Mouse (Mus musculus) liver, embryonic 16.5 days (tissue): ENCODE measurements at regions not wholly inside any gene's neighbourhood (a gene's known extent, or its start where the extent isn't known, plus 50 kb on each side); places are given as distances from the start of the nearest gene placed in this dataset.
A peak's percentile ranks its signal among the peaks of the same experiment; 100 is the strongest.

Experiments used
- ATAC-seq: fragments of 200-750 bp; cut with Nextera tagmentation; 2 replicates; pipeline ENCODE4 v1.8.0; 2017; ENCODE audit warnings: low read depth, mild to moderate bottlenecking, moderate number of reproducible peaks, moderate library complexity
- H3K27ac ChIP-seq: fragments of 300-500 bp; sonication (generic); 2 replicates; pipeline ENCODE4 v1.5.1; 2014; ENCODE audit warnings: mild to moderate bottlenecking, low read length
- H3K27me3 ChIP-seq: fragments of 300-500 bp; sonication (generic); 2 replicates; pipeline ENCODE4 v1.6.1; 2014; ENCODE audit warnings: low read depth, low read length, mixed read lengths; ENCODE audit not compliant: control insufficient read depth, insufficient read depth
- H3K36me3 ChIP-seq: fragments of 300-500 bp; sonication (generic); 2 replicates; pipeline ENCODE4 v1.6.1; 2014; ENCODE audit warnings: mild to moderate bottlenecking; ENCODE audit not compliant: control insufficient read depth, insufficient read depth
- H3K4me1 ChIP-seq: fragments of 300-500 bp; sonication (generic); 2 replicates; pipeline ENCODE4 v1.6.1; 2014; ENCODE audit warnings: low read depth, low read length, mixed read lengths; ENCODE audit not compliant: control insufficient read depth
- H3K4me2 ChIP-seq: fragments of 300-500 bp; sonication (generic); 2 replicates; pipeline ENCODE4 v1.6.1; 2014; ENCODE audit warnings: low read depth, low read length, mixed read lengths
- H3K4me3 ChIP-seq: fragments of 300-500 bp; sonication (generic); 2 replicates; pipeline ENCODE4 v1.5.1; 2014; ENCODE audit warnings: low read depth, mild to moderate bottlenecking, low read length
- H3K9ac ChIP-seq: fragments of 300-500 bp; sonication (generic); 2 replicates; pipeline ENCODE4 v1.6.1; 2014; ENCODE audit warnings: low read depth, low read length
- H3K9me3 ChIP-seq: fragments of 300-500 bp; sonication (generic); replicated peaks from 2 replicates; pipeline ENCODE4 v1.6.1; 2016; ENCODE audit warnings: low read length; ENCODE audit not compliant: control insufficient read depth
- WGBS: fragments of 180-500 bp; shearing (Covaris S2); extraction: QIAGEN DNeasy Blood & Tissue Kit; methylation state at CpG from one replicate; pipeline ENCODE4 v1.1.7; 2014; ENCODE audit not compliant: insufficient replicate concordance; 5-methylcytosine and 5-hydroxymethylcytosine counted together

- no peak overlapping the region for H3K4me2 ChIP-seq
- H3K4me1 ChIP-seq: no peaks in the 10 kb centered on the region; the same call in 1 of the 2 replicates
- ATAC-seq: no peak
- no peak overlapping the region for H3K9ac ChIP-seq
- WGBS: 64% methylated on average over 6 of the region's 6 CpGs
- H3K27me3 ChIP-seq: no peaks in the 10 kb centered on the region
- H3K9me3 ChIP-seq: no peaks in the 10 kb centered on the region
- no peak overlapping the region for H3K4me3 ChIP-seq
- no peaks in the 10 kb centered on the region for H3K36me3 ChIP-seq
- no peak overlapping the region for H3K27ac ChIP-seq
Observed at GRCm38 (mm10) chr3:121870726-121871125, 55.6 kb upstream of the Abcd3 start.

- no peak for ATAC-seq
- 50% methylated on average over 4 of the region's 4 CpGs for WGBS
- H3K9me3 ChIP-seq: no peaks in the 10 kb centered on the region
- H3K27me3 ChIP-seq: no peaks in the 10 kb centered on the region
- no peak overlapping the region for H3K27ac ChIP-seq
- no peak overlapping the region for H3K4me3 ChIP-seq
- no peak overlapping the region for H3K4me2 ChIP-seq
- peaks cover 3% of the 10 kb centered on the region; the same call in 1 of the 2 replicates for H3K4me1 ChIP-seq
- no peaks in the 10 kb centered on the region for H3K36me3 ChIP-seq
- no peak overlapping the region for H3K9ac ChIP-seq
Observed at GRCm38 (mm10) chr3:121869694-121870093, 54.6 kb upstream of the Abcd3 start.

- H3K4me2 ChIP-seq: no peak overlapping the region
- WGBS: 52% methylated on average over 5 of the region's 5 CpGs
- H3K27me3 ChIP-seq: no peaks in the 10 kb centered on the region
- no peak overlapping the region for H3K4me3 ChIP-seq
- H3K9me3 ChIP-seq: no peaks in the 10 kb centered on the region
- ATAC-seq: peak; percentile 75
- H3K27ac ChIP-seq: peak overlapping the region; percentile 63; the same call in 1 of the 2 replicates
- peaks cover 3% of the 10 kb centered on the region; the same call in 1 of the 2 replicates for H3K4me1 ChIP-seq
- H3K36me3 ChIP-seq: no peaks in the 10 kb centered on the region
- no peak overlapping the region for H3K9ac ChIP-seq
Observed at GRCm38 (mm10) chr3:121867301-121867700, 52.2 kb upstream of the Abcd3 start.

GRCm38 (mm10) chr3:121864734-121865445 is 49.8 kb upstream of the Abcd3 start:
- H3K4me2 ChIP-seq: no peak overlapping the region
- H3K27me3 ChIP-seq: no peaks in the 10 kb centered on the region
- no peak overlapping the region for H3K4me3 ChIP-seq
- 45% methylated on average over 8 of the region's 8 CpGs for WGBS
- H3K9me3 ChIP-seq: no peaks in the 10 kb centered on the region
- H3K4me1 ChIP-seq: peaks cover 3% of the 10 kb centered on the region; the same call in 1 of the 2 replicates
- no peaks in the 10 kb centered on the region for H3K36me3 ChIP-seq
- no peak overlapping the region for H3K9ac ChIP-seq
- no peak overlapping the region for H3K27ac ChIP-seq
- no peak for ATAC-seq
